Mouse (Mus musculus) intestine, embryonic 16.5 days (tissue): ENCODE data around the gene Cyp2c70. TPM values are rescaled to one million over a fixed set of nuclear protein-coding genes. Genes with fewer than 3 reads are reported as not detected.
"Not testable (repeated sequence)": the region's sequence is repeated elsewhere in the genome, so short reads cannot be mapped to it uniquely, and the experiment has no call there.

ENCODE experiments used
- ATAC-seq: fragments of 200-750 bp; cut with Nextera tagmentation; 2 replicates; pipeline ENCODE4 v1.8.0; 2017; ENCODE audit warnings: moderate TSS enrichment, moderate library complexity
- H3K27ac ChIP-seq: fragments of 300-500 bp; sonication (generic); 2 replicates; pipeline ENCODE4 v1.5.1; 2014; ENCODE audit warnings: mild to moderate bottlenecking, low read length
- H3K27me3 ChIP-seq: fragments of 300-500 bp; sonication (generic); replicated peaks from 2 replicates; pipeline ENCODE4 v1.6.1; 2014; ENCODE audit warnings: low read length, control low read depth, mixed read lengths; ENCODE audit not compliant: control insufficient read depth, insufficient read depth
- H3K36me3 ChIP-seq: fragments of 300-500 bp; sonication (generic); 2 replicates; pipeline ENCODE4 v1.6.1; 2014; ENCODE audit warnings: low read length, control low read depth; ENCODE audit not compliant: control insufficient read depth, insufficient read depth
- H3K4me1 ChIP-seq: fragments of 300-500 bp; sonication (generic); 2 replicates; pipeline ENCODE4 v1.6.1; 2014; ENCODE audit warnings: low read length, control low read depth, mixed read lengths; ENCODE audit not compliant: control insufficient read depth, insufficient read depth
- H3K4me2 ChIP-seq: fragments of 300-500 bp; sonication (generic); 2 replicates; pipeline ENCODE4 v1.6.1; 2014; ENCODE audit warnings: low read depth, low read length, control low read depth
- H3K4me3 ChIP-seq: fragments of 300-500 bp; sonication (generic); 2 replicates; pipeline ENCODE4 v1.5.1; 2014; ENCODE audit warnings: mild to moderate bottlenecking, low read length
- H3K9ac ChIP-seq: fragments of 300-500 bp; sonication (generic); 2 replicates; pipeline ENCODE4 v1.6.1; 2014; ENCODE audit warnings: low read depth, low read length
- H3K9me3 ChIP-seq: fragments of 300-500 bp; sonication (generic); 2 replicates; pipeline ENCODE4 v1.6.1; 2016; ENCODE audit warnings: low read length, control low read depth; ENCODE audit not compliant: control insufficient read depth
- WGBS: fragments of 180-500 bp; shearing (Covaris S2); extraction: QIAGEN DNeasy Blood & Tissue Kit; methylation state at CpG from one replicate; pipeline ENCODE4 v1.1.7; 2014; 5-methylcytosine and 5-hydroxymethylcytosine counted together
- polyA plus RNA-seq: library from polyadenylated mRNA; unstranded; fragments of >200 nt; fragmentation: Nextera tagmentation; extraction: Ambion mirVana; gene quantifications from 2 replicates; pipeline ENCODE4 v1.2.1, GENCODE M21; 2015

Cyp2c70 gene
- polyA plus RNA-seq, 1 experiment from 2014 or later, result 6.9 TPM

DNA sequence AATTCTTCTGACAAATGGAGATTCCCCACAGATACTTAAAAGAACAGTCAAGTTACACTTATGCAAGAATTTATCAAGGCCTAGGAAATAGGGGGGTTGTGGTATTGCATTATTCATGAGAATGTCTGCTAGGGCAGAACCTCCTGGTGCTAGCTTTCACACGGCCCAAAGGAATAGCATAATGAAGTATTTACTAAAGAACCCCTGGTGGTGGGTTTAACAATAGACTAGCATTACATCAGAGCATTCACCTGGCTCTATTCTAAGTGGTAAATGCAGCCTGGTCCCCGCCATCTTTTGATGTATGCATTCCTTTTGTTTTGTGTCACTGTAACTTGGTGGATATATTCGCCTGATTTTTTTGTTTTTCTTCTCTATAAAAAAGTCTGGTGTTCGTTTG lies 15.8 kb upstream of the Cyp2c70 start:
- not testable (repeated sequence) for H3K36me3 ChIP-seq, H3K27ac ChIP-seq, H3K27me3 ChIP-seq, H3K9me3 ChIP-seq, H3K4me1 ChIP-seq, H3K4me3 ChIP-seq, H3K9ac ChIP-seq, H3K4me2 ChIP-seq, ATAC-seq
- 67% methylated on average over 4 of the region's 4 CpGs for WGBS

DNA sequence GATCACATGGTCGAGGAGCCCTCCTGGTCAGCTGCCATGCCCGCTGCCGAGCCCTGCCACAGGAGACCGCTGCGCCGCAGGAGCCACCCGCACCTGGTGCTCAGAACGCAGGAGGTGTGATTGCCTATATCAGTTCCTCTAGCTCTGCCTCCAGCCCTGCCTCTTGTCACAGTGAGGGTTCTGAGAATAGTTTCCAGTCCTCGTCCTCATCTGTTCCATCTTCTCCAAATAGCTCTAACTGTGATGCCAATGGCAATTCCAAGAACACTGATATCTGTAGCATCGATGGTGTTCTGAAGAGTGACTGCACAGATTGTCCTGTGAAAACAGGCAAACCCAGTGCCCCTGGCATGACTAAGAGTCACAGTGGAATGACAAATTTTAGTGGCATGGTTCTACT lies 3.5 kb upstream of the Cyp2c70 start:
- H3K27ac ChIP-seq, result no peak overlapping the region
- ATAC-seq, result no peak
- no peak overlapping the region for H3K4me3 ChIP-seq
- no peaks in the 10 kb centered on the region for H3K4me1 ChIP-seq
- H3K4me2 ChIP-seq, result no peak overlapping the region
- 92% methylated on average over 10 of the region's 10 CpGs for WGBS
- no peaks in the 10 kb centered on the region for H3K36me3 ChIP-seq
- no peaks in the 10 kb centered on the region for H3K27me3 ChIP-seq
- no peaks in the 10 kb centered on the region for H3K9me3 ChIP-seq
- no peak overlapping the region for H3K9ac ChIP-seq

DNA sequence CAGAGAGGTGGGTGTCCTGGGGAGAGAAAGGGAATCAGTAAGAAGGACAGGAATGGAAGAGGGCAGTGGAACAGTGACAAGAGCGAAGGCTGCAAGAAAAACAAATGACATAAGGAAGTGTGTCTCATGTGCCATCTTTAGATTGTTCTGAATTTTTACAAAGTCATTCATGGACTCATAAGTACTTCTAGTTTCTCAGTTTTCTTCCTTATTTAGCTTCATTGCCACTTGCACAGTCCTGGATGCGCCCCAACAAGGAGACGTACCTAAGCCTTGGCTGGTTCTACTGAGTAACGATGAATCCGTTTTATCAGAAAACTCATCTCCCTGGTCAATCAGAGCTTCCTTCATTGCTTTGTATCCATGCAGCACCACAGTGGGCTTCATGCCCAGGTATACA lies 3.5 kb downstream of the Cyp2c70 start:
- Histone ChIP-seq H3K4me1 (no peaks in the 10 kb centered on the region), H3K9ac (no peak overlapping the region), H3K9me3 (no peaks in the 10 kb centered on the region), H3K4me2 (no peak overlapping the region), H3K27me3 (no peaks in the 10 kb centered on the region), H3K4me3 (no peak overlapping the region), H3K27ac (no peak overlapping the region), H3K36me3 (no peaks in the 10 kb centered on the region)
- ATAC-seq, result no peak
- 94% methylated on average over 5 of the region's 5 CpGs for WGBS

DNA sequence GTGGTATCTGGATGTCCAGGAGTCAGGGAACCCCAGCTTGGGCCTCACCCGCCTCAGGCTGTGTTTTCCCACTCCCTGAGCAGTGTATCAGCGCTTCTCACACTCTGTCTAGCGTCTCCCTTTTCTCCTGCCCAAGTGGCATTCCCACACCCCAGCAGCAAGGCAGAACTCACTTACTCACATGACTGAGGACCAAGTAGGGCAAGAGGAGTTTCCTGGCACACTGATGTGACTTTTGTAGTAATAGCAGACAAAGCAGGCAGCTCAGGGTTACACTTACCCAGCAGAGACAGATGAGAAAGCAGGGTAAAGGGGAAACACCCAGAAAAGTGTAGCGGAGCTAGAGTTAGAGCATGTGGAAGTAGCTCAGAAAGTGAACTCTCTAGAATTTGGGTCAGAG lies 8.8 kb downstream of the Cyp2c70 start:
- Histone ChIP-seq H3K4me1 (no peaks in the 10 kb centered on the region), H3K9ac (no peak overlapping the region), H3K4me3 (no peak overlapping the region), H3K36me3 (no peaks in the 10 kb centered on the region), H3K27me3 (no peaks in the 10 kb centered on the region), H3K27ac (no peak overlapping the region), H3K9me3 (no peaks in the 10 kb centered on the region), H3K4me2 (no peak overlapping the region)
- ATAC-seq, result no peak
- WGBS, result 67% methylated on average over 4 of the region's 4 CpGs

DNA sequence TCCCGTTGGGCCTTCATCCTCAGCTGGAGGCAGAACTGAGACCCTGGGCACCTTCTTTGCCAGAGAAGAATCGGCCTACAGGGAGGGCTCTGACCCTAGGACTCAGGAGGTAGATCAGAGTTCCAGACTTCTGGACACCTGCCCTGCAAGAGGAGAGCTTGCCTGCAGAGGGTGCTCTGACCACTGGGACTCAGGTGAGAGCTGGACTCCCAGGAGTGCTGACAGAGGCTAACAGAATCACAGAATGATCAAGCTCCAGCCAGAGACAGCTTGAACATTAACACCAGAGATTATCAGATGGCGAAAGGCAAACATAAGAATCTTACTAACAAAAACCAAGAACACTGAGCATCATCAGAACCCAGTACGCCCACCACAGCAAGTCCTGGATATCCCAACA lies 18.7 kb downstream of the Cyp2c70 start:
- not testable (repeated sequence) for H3K9ac ChIP-seq, H3K27me3 ChIP-seq, H3K36me3 ChIP-seq, H3K4me1 ChIP-seq, H3K4me2 ChIP-seq, H3K9me3 ChIP-seq, ATAC-seq, H3K27ac ChIP-seq, H3K4me3 ChIP-seq
- 81% methylated on average over 4 of the region's 4 CpGs for WGBS

DNA sequence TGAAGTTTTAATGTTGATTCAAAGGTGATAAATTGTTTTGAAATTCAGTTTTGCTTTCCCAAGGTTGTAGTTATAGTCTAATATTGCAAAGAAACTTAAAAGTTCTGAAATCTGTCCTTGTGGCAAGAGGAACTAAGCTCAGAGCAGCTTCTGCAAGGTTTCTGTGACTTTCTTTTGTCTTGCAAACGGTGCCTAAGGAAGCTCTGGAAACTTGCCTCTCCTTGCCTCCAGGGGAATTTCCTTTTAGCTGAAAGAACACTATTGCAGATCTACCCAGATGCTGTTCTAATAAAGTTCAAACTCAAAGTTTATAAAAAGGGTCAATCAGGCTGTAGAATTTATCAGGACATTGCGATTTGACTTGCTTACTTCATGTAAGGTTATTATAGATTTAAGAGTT lies 60.1 kb downstream of the Cyp2c70 start:
- H3K27ac ChIP-seq, H3K9me3 ChIP-seq, H3K27me3 ChIP-seq, H3K4me3 ChIP-seq, H3K36me3 ChIP-seq, H3K4me1 ChIP-seq, H3K9ac ChIP-seq, ATAC-seq, H3K4me2 ChIP-seq: not testable (repeated sequence)
- WGBS, result 44% methylated on average over 2 of the region's 2 CpGs

DNA sequence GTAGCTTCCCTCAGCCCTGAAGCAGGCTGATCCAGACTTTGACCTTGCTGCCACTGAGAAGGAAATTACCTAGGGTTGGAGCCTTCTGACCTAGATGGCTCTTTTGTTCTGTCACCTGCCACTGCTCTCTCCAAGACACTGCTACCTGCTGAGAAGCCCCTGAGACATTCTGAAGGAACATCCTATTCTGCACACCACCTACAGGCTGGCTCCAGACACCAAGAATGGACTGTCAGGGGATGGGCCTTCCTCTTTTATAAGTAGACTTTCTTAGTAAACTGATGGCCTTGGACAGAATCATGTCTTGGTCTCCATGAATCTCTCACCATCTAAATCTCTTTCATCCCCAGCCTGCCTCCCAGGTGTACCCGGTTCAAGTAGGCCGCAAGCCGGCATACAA lies 62.0 kb downstream of the Cyp2c70 start:
- not testable (repeated sequence) for H3K9ac ChIP-seq, H3K9me3 ChIP-seq, H3K36me3 ChIP-seq, H3K4me1 ChIP-seq, ATAC-seq, H3K27me3 ChIP-seq, H3K4me2 ChIP-seq, H3K27ac ChIP-seq, H3K4me3 ChIP-seq
- 86% methylated on average over 3 of the region's 3 CpGs for WGBS

DNA sequence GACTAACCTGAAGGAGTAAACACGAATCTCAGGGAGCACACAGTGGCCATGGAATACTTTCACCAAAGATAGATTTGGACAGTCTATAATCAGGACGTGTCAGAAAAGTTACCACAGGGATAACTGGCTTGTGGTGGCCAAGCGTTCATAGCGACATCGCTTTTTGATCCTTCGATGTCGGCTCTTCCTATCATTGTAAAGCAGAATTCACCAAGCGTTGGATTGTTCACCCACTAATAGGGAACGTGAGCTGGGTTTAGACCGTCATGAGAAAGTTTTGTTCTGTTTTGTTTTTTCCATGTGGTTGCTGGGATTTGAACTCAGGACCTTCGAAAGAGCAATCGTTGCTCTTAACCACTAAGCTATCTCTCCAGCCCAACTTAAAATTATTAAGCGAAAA lies 67.5 kb downstream of the Cyp2c70 start:
- H3K4me3 ChIP-seq, H3K9ac ChIP-seq, H3K36me3 ChIP-seq, H3K27ac ChIP-seq, H3K9me3 ChIP-seq, ATAC-seq, H3K27me3 ChIP-seq, H3K4me2 ChIP-seq, H3K4me1 ChIP-seq: not testable (repeated sequence)
- WGBS, result 81% methylated on average over 13 of the region's 13 CpGs

Other genes with a start within 250 kb of the Cyp2c70 start
- not detected in 2 replicates for gene Cyp2c37, start 194.9 kb downstream of the Cyp2c70 start, polyA plus RNA-seq
- gene Cyp2c54, start 113.5 kb downstream of the Cyp2c70 start, polyA plus RNA-seq, result not detected in 2 replicates
- gene Cyp2c50, start 97.6 kb downstream of the Cyp2c70 start, polyA plus RNA-seq, result not detected in 2 replicates
- gene Pdlim1, start 84.5 kb upstream of the Cyp2c70 start, polyA plus RNA-seq, result 217 and 222 TPM in 2 replicates